Mouse (Mus musculus): ENCODE measurements around the gene Dhx29. TPM values are rescaled to one million over a fixed set of nuclear protein-coding genes. Genes with fewer than 3 reads are reported as not detected.

Gene Dhx29
- 3.9 and 4.3 TPM in 2 replicates for polyA plus RNA-seq (2012; rRNA removed)

GRCm38 (mm10) chr13:112927287-112928001 is at the start of gene Dhx29, which contains the start of gene Mtrex:
TSS of gene Dhx29 (plus strand) at chr13:112927454.
TSS of gene Mtrex (minus strand) at chr13:112927398.

GRCm38 (mm10) chr13:112987532-112987943 is 60.3 kb downstream of the Dhx29 start, which contains the start of gene Ccno:
TSS of gene Ccno (plus strand) at chr13:112987802.

GRCm38 (mm10) chr13:112993531-112994152 is 66.4 kb downstream of the Dhx29 start, which contains the start of gene Mcidas:
TSS of gene Mcidas (plus strand) at chr13:112993845.

Other genes starting within 250 kb of the Dhx29 start
- 14.5 and 16.9 TPM in 2 replicates for gene Plpp1, start 126.7 kb upstream of the Dhx29 start, polyA plus RNA-seq (2012; rRNA removed)
- gene Mtrex, start 56 bp upstream of the Dhx29 start, polyA plus RNA-seq (2012; rRNA removed) = 20.7 and 22.5 TPM in 2 replicates
- gene Ccno, start 60.3 kb downstream of the Dhx29 start, polyA plus RNA-seq (2012; rRNA removed) = 0.08 and 0.14 TPM in 2 replicates
- not detected in 2 replicates for gene Mcidas, start 66.4 kb downstream of the Dhx29 start, polyA plus RNA-seq (2012; rRNA removed)
- not detected in 2 replicates for gene Cdc20b, start 107.7 kb downstream of the Dhx29 start, polyA plus RNA-seq (2012; rRNA removed)
- 3.2 and 4.4 TPM in 2 replicates for gene Gpx8, start 119.0 kb downstream of the Dhx29 start, polyA plus RNA-seq (2012; rRNA removed)
- gene Gzma, start 173.5 kb downstream of the Dhx29 start, polyA plus RNA-seq (2012; rRNA removed) = 0.20 and 0.32 TPM in 2 replicates

Measured in liver, embryonic 14 days (tissue).